Mouse (Mus musculus) lung, embryonic 15.5 days (tissue): Measurements from ENCODE around the gene Nek10. TPM values are rescaled to one million over a fixed set of nuclear protein-coding genes. Genes with fewer than 3 reads are reported as not detected.
"Not testable (repeated sequence)": the region's sequence is repeated elsewhere in the genome, so short reads cannot be mapped to it uniquely, and the experiment has no call there.

ENCODE experiments used
- ATAC-seq: fragments of 200-750 bp; cut with Nextera tagmentation; 2 replicates; pipeline ENCODE4 v1.8.0; 2017; ENCODE audit warnings: moderate number of reproducible peaks, borderline replicate concordance; ENCODE audit not compliant: low FRiP score, low TSS enrichment; ENCODE audit errors: extremely low read depth
- H3K27ac ChIP-seq: fragments of 300-500 bp; sonication (generic); 2 replicates; pipeline ENCODE4 v1.5.1; 2015; ENCODE audit warnings: moderate library complexity, mild to moderate bottlenecking, inconsistent platforms
- H3K27me3 ChIP-seq: fragments of 300-500 bp; sonication (generic); 2 replicates; pipeline ENCODE4 v1.6.1; 2015; ENCODE audit warnings: inconsistent platforms
- H3K36me3 ChIP-seq: fragments of 300-500 bp; sonication (generic); 2 replicates; pipeline ENCODE4 v1.6.1; 2015; ENCODE audit warnings: inconsistent platforms
- H3K4me1 ChIP-seq: fragments of 300-500 bp; sonication (generic); 2 replicates; pipeline ENCODE4 v1.6.1; 2015; ENCODE audit warnings: inconsistent platforms
- H3K4me2 ChIP-seq: fragments of 300-500 bp; sonication (generic); 2 replicates; pipeline ENCODE4 v1.6.1; 2015; ENCODE audit warnings: inconsistent platforms, mild to moderate bottlenecking, moderate library complexity
- H3K4me3 ChIP-seq: fragments of 300-500 bp; sonication (generic); 2 replicates; pipeline ENCODE4 v1.5.1; 2015; ENCODE audit warnings: mild to moderate bottlenecking, inconsistent platforms
- H3K9ac ChIP-seq: fragments of 300-500 bp; sonication (generic); 2 replicates; pipeline ENCODE4 v1.6.1; 2015; ENCODE audit warnings: inconsistent platforms
- H3K9me3 ChIP-seq: fragments of 300-500 bp; sonication (generic); 2 replicates; pipeline ENCODE4 v1.6.1; 2016; ENCODE audit warnings: inconsistent platforms
- WGBS: fragments of 180-500 bp; shearing (Covaris S2); methylation state at CpG from one replicate; pipeline ENCODE4 v1.1.7; 2015; 5-methylcytosine and 5-hydroxymethylcytosine counted together
- polyA plus RNA-seq: library from polyadenylated mRNA; unstranded; fragments of >200 nt; fragmentation: Nextera tagmentation; extraction: Ambion mirVana; gene quantifications from 2 replicates; pipeline ENCODE4 v1.2.1, GENCODE M21; 2015

Nek10 gene
- 0.12 and 0.15 TPM in 2 replicates for polyA plus RNA-seq

DNA sequence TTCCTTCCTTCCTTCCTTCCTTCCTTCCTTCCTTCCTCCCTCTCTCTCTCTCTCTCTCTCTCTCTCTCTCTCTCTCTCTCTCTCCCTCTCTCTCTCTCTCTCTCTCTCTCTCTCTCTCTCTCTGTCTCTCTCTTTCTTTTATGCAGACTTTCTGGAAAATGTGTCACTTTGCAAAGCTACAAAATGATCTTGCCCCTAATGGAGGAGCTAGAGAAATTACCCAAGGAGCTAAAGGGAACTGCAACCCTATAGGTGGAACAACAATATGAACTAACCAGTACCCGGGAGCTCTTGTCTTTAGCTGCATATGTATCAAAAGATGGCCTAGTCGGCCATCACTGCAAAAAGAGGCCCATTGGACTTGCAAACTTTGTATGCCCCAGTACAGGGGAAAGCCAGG, at the start of gene Nek10:
Gene Nek10 (plus strand): TSS at position 301 of the 400 bp plus-strand sequence.
- not testable (repeated sequence) for H3K9me3 ChIP-seq, H3K4me2 ChIP-seq, ATAC-seq, H3K4me1 ChIP-seq, H3K27ac ChIP-seq, H3K36me3 ChIP-seq, H3K4me3 ChIP-seq, H3K9ac ChIP-seq, H3K27me3 ChIP-seq
- 86% methylated on average over 2 of the region's 2 CpGs for WGBS

DNA sequence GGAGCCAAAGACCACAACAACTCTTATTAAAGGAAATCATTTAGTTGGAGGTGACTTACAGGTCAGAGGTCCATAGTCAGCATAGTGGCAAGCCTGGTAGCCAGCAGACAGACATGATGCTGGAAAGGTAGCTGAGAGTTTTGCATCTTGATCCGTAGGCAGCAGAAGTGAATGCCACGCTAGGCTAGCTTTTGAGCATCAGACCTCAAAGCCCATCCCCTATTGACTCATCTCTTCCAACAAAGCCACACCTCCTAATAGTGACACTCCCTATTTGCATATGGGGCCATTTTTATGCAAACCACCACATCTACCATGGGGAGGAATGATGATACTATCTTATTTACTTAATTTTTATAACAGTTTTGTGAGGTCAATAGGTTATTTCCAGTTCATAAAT, 22.0 kb upstream of the Nek10 start:
- no peak overlapping the region for H3K4me2 ChIP-seq
- H3K27me3 ChIP-seq: no peaks in the 10 kb centered on the region
- H3K27ac ChIP-seq: no peak overlapping the region
- H3K4me3 ChIP-seq: no peak overlapping the region
- 95% methylated on average over 2 of the region's 2 CpGs for WGBS
- no peaks in the 10 kb centered on the region for H3K4me1 ChIP-seq
- peaks cover 15% of the 10 kb centered on the region for H3K36me3 ChIP-seq
- H3K9me3 ChIP-seq: no peaks in the 10 kb centered on the region
- no peak for ATAC-seq
- no peak overlapping the region for H3K9ac ChIP-seq

GRCm38 (mm10) chr14:14784223-14784622, 19.0 kb upstream of the Nek10 start:
- Histone ChIP-seq H3K4me2 (no peak overlapping the region), H3K4me1 (no peaks in the 10 kb centered on the region), H3K27ac (no peak overlapping the region), H3K4me3 (no peak overlapping the region), H3K9ac (no peak overlapping the region), H3K9me3 (no peaks in the 10 kb centered on the region), H3K27me3 (no peaks in the 10 kb centered on the region), H3K36me3 (peaks cover 22% of the 10 kb centered on the region)
- 78% methylated on average over 1 of the region's 1 CpGs for WGBS
- no peak for ATAC-seq

GRCm38 (mm10) chr14:14786979-14787378, 16.2 kb upstream of the Nek10 start:
- Histone ChIP-seq H3K9ac (no peak overlapping the region), H3K4me1 (no peaks in the 10 kb centered on the region), H3K27ac (no peak overlapping the region), H3K36me3 (peaks cover 31% of the 10 kb centered on the region), H3K4me2 (no peak overlapping the region), H3K27me3 (no peaks in the 10 kb centered on the region), H3K4me3 (no peak overlapping the region), H3K9me3 (no peaks in the 10 kb centered on the region)
- no peak for ATAC-seq
- WGBS: 93% methylated on average over 1 of the region's 1 CpGs

DNA sequence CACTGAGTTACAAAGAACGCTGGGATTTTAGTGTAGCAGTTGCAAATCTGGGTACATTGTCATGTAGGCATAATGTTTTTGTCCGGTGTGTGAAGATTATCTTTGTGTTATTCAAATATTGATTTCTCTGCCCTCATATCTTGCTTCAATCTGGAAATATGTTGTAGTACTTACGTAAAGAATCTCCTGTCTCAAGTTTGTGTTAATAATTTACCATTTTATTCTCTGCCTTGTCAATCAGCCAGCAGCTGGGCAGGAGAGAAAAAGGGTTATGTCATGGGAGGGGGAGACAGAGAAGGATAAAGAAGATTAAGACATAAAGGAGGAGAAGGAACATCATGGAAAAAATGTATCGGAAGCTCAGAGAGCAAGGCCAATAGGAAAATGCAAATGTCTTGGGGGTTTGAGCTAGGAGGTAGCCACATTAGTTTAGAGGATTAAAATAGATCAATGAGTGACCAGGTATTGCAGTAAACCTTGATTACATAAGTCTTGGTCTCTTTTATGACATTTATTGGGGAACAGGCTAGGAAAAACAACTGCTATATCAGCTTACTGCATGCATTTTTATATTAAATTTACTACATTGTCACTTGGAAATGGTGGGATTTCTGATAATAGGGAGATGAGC, 13.3 kb upstream of the Nek10 start:
- Histone ChIP-seq H3K27ac (no peak overlapping the region), H3K9ac (no peak overlapping the region), H3K9me3 (no peaks in the 10 kb centered on the region), H3K4me3 (no peak overlapping the region), H3K4me1 (no peaks in the 10 kb centered on the region), H3K27me3 (no peaks in the 10 kb centered on the region), H3K4me2 (no peak overlapping the region), H3K36me3 (peaks cover 31% of the 10 kb centered on the region)
- WGBS: 74% methylated on average over 4 of the region's 4 CpGs
- no peak for ATAC-seq

GRCm38 (mm10) chr14:14799861-14800260, 3.4 kb upstream of the Nek10 start:
- Histone ChIP-seq H3K4me1 (no peaks in the 10 kb centered on the region), H3K27ac (no peak overlapping the region), H3K4me2 (no peak overlapping the region), H3K36me3 (0 out of 2 replicates have a peak, but pooled peaks cover 8% of the 10 kb centered on the region), H3K9ac (no peak overlapping the region), H3K4me3 (no peak overlapping the region), H3K27me3 (no peaks in the 10 kb centered on the region), H3K9me3 (no peaks in the 10 kb centered on the region)
- WGBS: 62% methylated on average over 5 of the region's 5 CpGs
- ATAC-seq: no peak

- Histone ChIP-seq H3K9ac (no peak overlapping the region), H3K4me2 (no peak overlapping the region), H3K4me3 (no peak overlapping the region), H3K9me3 (no peaks in the 10 kb centered on the region), H3K36me3 (0 out of 2 replicates have a peak, but pooled peaks cover 8% of the 10 kb centered on the region), H3K4me1 (no peaks in the 10 kb centered on the region), H3K27ac (no peak overlapping the region), H3K27me3 (no peaks in the 10 kb centered on the region)
- no peak for ATAC-seq
- WGBS: 93% methylated on average over 4 of the region's 4 CpGs
Observed at GRCm38 (mm10) chr14:14800332-14800731, 2.9 kb upstream of the Nek10 start.

- H3K4me1 ChIP-seq: no peaks in the 10 kb centered on the region
- no peak overlapping the region for H3K27ac ChIP-seq
- H3K9ac ChIP-seq: no peak overlapping the region
- no peak overlapping the region for H3K4me3 ChIP-seq
- H3K36me3 ChIP-seq: 0 out of 2 replicates have a peak, but pooled peaks cover 8% of the 10 kb centered on the region
- WGBS: 97% methylated on average over 3 of the region's 3 CpGs
- H3K9me3 ChIP-seq: no peaks in the 10 kb centered on the region
- no peaks in the 10 kb centered on the region for H3K27me3 ChIP-seq
- no peak for ATAC-seq
- no peak overlapping the region for H3K4me2 ChIP-seq
Observed at GRCm38 (mm10) chr14:14800810-14801209, 2.4 kb upstream of the Nek10 start.

DNA sequence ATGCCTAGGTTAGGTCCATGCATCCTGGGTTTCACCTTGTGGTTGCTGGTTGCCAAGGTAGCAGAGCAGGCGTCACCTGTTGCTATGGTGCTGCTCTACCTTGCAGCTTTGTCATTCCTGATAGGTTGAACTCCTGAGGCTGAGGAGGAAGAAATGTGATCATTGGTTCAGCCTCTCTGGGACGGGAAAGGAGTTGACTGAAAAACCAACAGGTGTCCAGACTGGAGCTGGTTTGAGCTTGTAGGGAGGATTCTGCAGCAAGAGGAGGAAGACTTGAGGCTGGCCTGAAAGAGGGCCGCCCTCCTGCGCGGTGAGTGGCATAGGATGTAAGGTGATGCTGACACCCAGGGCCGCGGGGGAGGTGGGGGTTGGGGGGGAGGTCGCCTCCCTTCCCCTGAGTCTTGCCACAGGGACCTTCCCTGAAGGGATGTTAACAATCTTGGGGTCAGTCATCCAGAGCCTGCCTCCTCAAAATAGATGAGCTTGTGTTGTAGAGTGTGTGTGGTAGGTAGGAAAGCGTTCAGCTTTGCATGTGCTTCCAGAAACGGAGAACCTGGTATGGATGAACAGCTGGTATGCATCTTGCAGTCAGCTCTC, 804 bp downstream of the Nek10 start:
- no peaks in the 10 kb centered on the region for H3K27me3 ChIP-seq
- no peaks in the 10 kb centered on the region for H3K4me1 ChIP-seq
- no peak; the same call in 1 of the 2 replicates for ATAC-seq
- H3K27ac ChIP-seq: no peak overlapping the region
- 0 out of 2 replicates have a peak, but pooled peaks cover 6% of the 10 kb centered on the region for H3K36me3 ChIP-seq
- H3K4me3 ChIP-seq: no peak overlapping the region
- H3K9ac ChIP-seq: no peak overlapping the region
- no peaks in the 10 kb centered on the region for H3K9me3 ChIP-seq
- H3K4me2 ChIP-seq: no peak overlapping the region
- WGBS: 8% methylated on average over 10 of the region's 10 CpGs

DNA sequence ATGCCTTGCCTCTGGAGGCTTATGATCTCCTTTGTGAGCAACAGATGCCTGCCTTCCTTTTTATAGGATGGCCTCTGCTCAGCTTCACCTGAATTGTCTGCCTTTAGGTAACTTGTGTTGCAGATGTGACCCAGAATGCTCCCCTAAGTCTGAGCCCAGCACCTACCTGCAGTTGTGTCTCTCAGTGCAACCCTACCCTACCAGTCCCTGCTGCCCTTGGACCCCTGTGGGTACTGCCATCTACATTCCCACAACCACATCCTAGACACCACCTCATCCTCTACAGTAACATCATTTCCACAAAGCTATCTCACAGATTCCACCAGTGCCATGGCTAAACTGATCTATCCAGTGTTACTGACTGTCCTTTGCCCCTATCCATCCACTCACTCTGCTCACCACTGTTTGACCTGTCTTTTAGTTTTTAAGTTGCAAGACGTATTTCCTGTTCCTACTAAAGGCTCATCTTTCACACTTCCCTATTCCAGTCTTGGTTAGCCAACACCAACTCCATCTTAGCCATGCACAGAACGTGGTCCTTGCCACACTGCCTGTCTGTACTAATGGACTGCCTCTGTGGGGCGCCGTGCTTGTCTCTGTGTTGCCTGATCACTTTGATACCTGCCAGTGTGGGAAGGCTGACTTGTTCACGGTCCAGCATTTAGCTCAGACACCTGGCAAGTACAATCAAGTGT, 1.4 kb downstream of the Nek10 start:
- 58% methylated on average over 5 of the region's 5 CpGs for WGBS
- H3K27ac ChIP-seq: no peak overlapping the region
- no peaks in the 10 kb centered on the region for H3K9me3 ChIP-seq
- H3K4me3 ChIP-seq: no peak overlapping the region
- ATAC-seq: no peak
- 0 out of 2 replicates have a peak, but pooled peaks cover 6% of the 10 kb centered on the region for H3K36me3 ChIP-seq
- H3K27me3 ChIP-seq: no peaks in the 10 kb centered on the region
- H3K9ac ChIP-seq: no peak overlapping the region
- H3K4me1 ChIP-seq: no peaks in the 10 kb centered on the region
- H3K4me2 ChIP-seq: no peak overlapping the region

DNA sequence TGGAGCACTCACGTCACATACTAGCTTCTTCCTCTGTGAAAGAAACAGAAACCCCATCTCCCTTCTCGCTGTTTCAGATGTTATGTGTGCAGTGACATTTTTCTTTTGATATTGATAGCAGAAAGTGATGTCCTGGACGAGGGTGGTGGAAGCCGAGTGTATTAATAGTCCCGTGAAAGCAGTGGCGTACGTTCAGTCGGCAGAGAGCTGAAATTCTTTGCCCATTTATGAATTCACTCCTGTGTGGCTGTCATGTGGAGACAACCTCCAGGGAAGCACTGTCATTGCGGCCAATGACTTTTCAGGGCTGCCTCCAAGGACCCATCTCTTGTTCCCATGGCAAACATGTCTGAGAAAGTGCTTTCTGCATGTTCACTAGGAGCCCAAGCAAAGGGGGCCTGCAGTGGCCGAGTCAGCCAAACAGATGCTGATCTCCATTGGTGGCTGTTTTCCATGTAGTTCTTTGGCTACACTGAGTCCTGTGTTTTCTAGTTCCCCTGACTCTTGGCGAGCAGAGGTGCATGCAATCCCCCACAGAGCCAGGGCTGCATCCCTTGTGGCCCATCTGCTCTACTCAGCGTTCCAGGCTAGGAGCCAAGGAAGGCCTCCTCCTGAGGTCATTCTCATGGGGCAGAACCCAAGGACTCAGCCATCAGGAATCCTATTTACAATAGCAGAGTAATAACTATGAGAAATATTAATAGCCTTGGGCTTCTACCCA, 29.5 kb downstream of the Nek10 start:
- 52% methylated on average over 12 of the region's 12 CpGs for WGBS
- peaks cover 9% of the 10 kb centered on the region; the same call in 1 of the 2 replicates for H3K4me1 ChIP-seq
- H3K9me3 ChIP-seq: no peaks in the 10 kb centered on the region
- H3K27me3 ChIP-seq: no peaks in the 10 kb centered on the region
- H3K36me3 ChIP-seq: no peaks in the 10 kb centered on the region
- ATAC-seq: peak; percentile 86; the same call in 1 of the 2 replicates
- no peak overlapping the region for H3K4me2 ChIP-seq
- peak overlapping the region; percentile 63 for H3K27ac ChIP-seq
- no peak overlapping the region for H3K4me3 ChIP-seq
- no peak overlapping the region for H3K9ac ChIP-seq
